Mouse (Mus musculus): ENCODE results near the gene Syce2.
"Not testable (repeated sequence)": the region's sequence is repeated elsewhere in the genome, so short reads cannot be mapped to it uniquely, and the experiment has no call there.

DNA sequence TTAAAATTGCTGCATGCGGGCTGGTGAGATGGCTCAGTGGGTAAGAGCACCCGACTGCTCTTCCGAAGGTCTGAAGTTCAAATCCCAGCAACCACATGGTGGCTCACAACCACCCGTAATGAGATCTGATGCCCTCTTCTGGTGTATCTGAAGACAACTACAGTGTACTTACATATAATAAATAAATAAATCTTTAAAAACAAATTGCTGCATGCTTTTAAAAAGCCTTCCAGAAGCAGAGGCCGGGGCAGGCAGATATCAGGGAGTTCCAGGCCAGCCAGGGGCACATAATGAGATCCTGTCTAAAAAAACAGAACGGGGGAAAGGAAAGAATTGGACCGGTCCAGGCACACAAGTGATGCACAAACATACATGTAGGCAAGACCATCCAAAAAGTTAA is 36.1 kb downstream of the Syce2 start:
- not testable (repeated sequence) for TF ChIP-seq GATA1 (IDR thresholded peaks at IDR 0.05; ENCODE audit: borderline replicate concordance, low read length); FLI1 (IDR thresholded peaks at IDR 0.05; ENCODE audit: low read length)
